Mouse (Mus musculus) hindbrain, embryonic 10.5 days (tissue): ENCODE results near the gene Mettl7a1. TPM values are rescaled to one million over a fixed set of nuclear protein-coding genes. Genes with fewer than 3 reads are reported as not detected.
A peak's percentile ranks its signal among the peaks of the same experiment; 100 is the strongest.
"Not testable (repeated sequence)": the region's sequence is repeated elsewhere in the genome, so short reads cannot be mapped to it uniquely, and the experiment has no call there.

Experiments used
- DNase-seq: peaks from one replicate; pipeline ENCODE4 v3.0.0-alpha.2; 2017; ENCODE audit warnings: low spot score
- H3K27ac ChIP-seq: fragments of 300-500 bp; sonication (generic); 2 replicates; pipeline ENCODE4 v1.5.1; 2016; ENCODE audit warnings: mild to moderate bottlenecking, moderate library complexity
- H3K27me3 ChIP-seq: fragments of 300-500 bp; sonication (generic); 2 replicates; pipeline ENCODE4 v1.6.1; 2016; ENCODE audit warnings: mild to moderate bottlenecking; ENCODE audit not compliant: poor library complexity, insufficient read depth, severe bottlenecking
- H3K36me3 ChIP-seq: fragments of 300-500 bp; sonication (generic); 2 replicates; pipeline ENCODE4 v1.6.1; 2016; ENCODE audit warnings: mild to moderate bottlenecking, moderate library complexity
- H3K4me1 ChIP-seq: fragments of 300-500 bp; sonication (generic); replicated peaks from 2 replicates; pipeline ENCODE4 v1.6.1; 2016; ENCODE audit warnings: mild to moderate bottlenecking
- H3K4me3 ChIP-seq: fragments of 300-500 bp; sonication (generic); 2 replicates; pipeline ENCODE4 v1.5.1; 2016; ENCODE audit warnings: mild to moderate bottlenecking, moderate library complexity
- H3K9me3 ChIP-seq: fragments of 300-500 bp; sonication (generic); 2 replicates; pipeline ENCODE4 v1.6.1; 2016; ENCODE audit warnings: mild to moderate bottlenecking, moderate library complexity
- WGBS: fragments of 180-500 bp; shearing (Covaris S2); methylation state at CpG from one replicate; pipeline ENCODE4 v1.1.7; 2016; 5-methylcytosine and 5-hydroxymethylcytosine counted together
- polyA plus RNA-seq: library from polyadenylated mRNA; unstranded; fragments of >200 nt; fragmentation: Nextera tagmentation; extraction: Ambion mirVana; gene quantifications from 2 replicates; pipeline ENCODE4 v1.2.1, GENCODE M21; 2016

Mettl7a1 gene
- polyA plus RNA-seq, 1 experiment from 2014 or later: 5.5 TPM

DNA sequence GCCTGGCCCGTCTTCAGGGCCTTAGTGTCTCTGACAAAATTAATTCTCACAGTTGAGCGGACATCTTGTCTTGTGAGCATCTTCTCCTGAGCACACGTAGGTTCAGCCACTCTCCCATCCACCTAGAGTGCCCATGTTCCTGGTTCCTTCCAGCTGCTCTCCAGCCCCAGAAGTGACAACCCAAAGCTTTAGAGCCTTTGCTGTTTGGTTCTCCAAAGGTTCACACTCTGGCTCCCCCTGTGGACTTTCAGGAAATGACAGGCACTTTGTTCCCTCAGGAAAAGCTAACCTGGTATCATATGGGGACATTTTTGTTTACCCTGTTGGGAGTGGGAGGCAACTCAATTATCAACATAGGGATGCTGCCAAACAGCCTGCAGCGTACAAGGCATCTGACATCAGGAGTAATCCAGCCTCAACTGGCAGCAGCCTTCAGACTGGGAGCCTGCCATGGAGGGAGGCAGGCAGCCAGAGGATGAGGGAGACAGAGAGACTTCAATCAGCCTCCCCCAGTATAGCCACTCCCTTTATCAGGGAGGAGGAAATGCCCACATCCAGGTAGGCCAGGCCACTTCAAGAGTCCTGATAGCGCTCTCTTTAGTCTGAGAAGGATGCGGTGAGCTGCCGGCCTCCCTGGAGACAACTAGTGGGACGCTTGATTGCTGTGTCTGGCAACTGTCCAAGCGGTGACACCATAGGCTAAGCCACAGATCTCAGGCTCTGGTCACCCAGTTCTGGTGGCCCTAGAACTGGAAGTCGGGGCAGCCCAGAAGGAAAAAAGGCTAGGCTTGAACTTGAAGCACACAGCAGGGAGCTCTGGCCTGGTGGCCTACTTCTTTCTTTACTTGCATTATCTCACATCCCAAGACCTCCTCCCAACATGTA, 28.4 kb downstream of the Mettl7a1 start:
- not testable (repeated sequence) for DNase-seq, H3K4me3 ChIP-seq, H3K4me1 ChIP-seq, H3K36me3 ChIP-seq, H3K27ac ChIP-seq, H3K27me3 ChIP-seq, H3K9me3 ChIP-seq
- 52% methylated on average over 3 of the region's 10 CpGs for WGBS

- Histone ChIP-seq H3K4me1 (no peaks in the 10 kb centered on the region), H3K27me3 (no peaks in the 10 kb centered on the region), H3K36me3 (no peaks in the 10 kb centered on the region), H3K4me3 (no peak within 1 kb of the TSS), H3K9me3 (no peaks in the 10 kb centered on the region), H3K27ac (no peak within 1 kb of the TSS)
- 85% methylated on average over 10 of the region's 10 CpGs for WGBS
- no peak for DNase-seq
These were observed 30.7 kb downstream of the Mettl7a1 start, which contains the start of gene Mettl7a3 for GRCm38 (mm10) chr15:100334629-100335028. Gene Mettl7a3 (plus strand): TSS chr15:100334929.

GRCm38 (mm10) chr15:100337328-100337727, 33.4 kb downstream of the Mettl7a1 start:
- not testable (repeated sequence) for DNase-seq, H3K9me3 ChIP-seq, H3K27ac ChIP-seq, H3K36me3 ChIP-seq, H3K27me3 ChIP-seq, H3K4me3 ChIP-seq, H3K4me1 ChIP-seq

GRCm38 (mm10) chr15:100337847-100338246, 33.9 kb downstream of the Mettl7a1 start:
- not testable (repeated sequence) for H3K4me1 ChIP-seq, H3K36me3 ChIP-seq, H3K27me3 ChIP-seq, H3K9me3 ChIP-seq, H3K4me3 ChIP-seq, H3K27ac ChIP-seq
- peak; percentile 33 for DNase-seq
- 39% methylated on average over 10 of the region's 10 CpGs for WGBS

DNA sequence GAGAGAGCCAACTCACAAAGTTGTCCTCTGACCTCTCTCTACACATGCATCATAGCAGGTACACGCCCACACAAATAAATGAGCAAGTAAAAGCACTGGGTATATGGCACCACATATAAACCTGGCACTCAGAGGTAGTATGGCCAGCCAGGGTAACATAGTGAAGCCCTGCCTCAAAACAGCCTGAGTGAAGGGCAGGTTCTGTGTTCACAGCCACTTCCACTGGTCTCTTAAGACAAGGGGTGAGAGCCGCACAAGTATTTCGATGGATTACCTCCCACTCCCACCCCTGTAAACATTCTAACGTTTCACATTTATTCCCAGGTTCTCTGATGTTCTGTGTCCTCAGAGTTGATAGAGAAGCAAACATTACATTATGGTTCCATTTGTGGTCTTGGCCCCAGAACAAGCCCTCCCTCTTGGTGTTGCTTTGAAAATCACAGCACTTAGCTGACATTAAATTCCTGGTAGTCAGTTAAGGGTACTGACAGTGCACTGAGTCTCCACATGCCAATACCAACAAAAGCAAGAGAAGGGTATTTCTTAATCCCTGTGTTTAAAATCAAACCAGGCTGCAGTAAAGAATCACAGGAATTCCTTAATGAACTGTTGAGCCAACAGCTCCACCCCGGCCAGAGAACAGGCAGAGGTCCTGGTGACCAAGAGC, 37.5 kb downstream of the Mettl7a1 start:
- not testable (repeated sequence) for H3K36me3 ChIP-seq, DNase-seq, H3K4me3 ChIP-seq, H3K27ac ChIP-seq, H3K27me3 ChIP-seq, H3K4me1 ChIP-seq, H3K9me3 ChIP-seq
- 83% methylated on average over 4 of the region's 5 CpGs for WGBS

DNA sequence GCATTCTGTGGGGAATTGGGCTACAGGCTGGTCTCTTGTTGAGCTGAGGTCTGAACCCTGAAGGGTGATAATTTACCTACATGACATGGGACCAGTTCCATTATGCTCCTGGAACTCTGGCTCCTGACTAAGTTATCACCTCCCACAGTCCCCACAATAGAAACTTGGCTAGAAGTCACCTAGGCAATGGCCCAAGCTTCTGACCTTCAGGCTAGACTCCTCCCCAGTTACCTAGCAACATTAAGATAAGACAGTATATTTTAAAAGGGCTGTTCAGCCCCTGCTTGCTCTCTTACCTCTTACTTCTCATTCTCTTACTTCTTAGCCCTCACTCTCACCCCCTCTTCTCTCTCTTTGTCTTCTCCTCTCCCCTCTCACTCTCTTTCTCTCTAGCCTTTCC, 41.5 kb downstream of the Mettl7a1 start:
- Histone ChIP-seq H3K36me3 (no peaks in the 10 kb centered on the region), H3K4me3 (no peak overlapping the region), H3K9me3 (no peaks in the 10 kb centered on the region; the same call in 1 of the 2 replicates), H3K27me3 (no peaks in the 10 kb centered on the region), H3K27ac (no peak overlapping the region), H3K4me1 (peaks cover 8% of the 10 kb centered on the region; the same call in 1 of the 2 replicates)
- DNase-seq: no peak

DNA sequence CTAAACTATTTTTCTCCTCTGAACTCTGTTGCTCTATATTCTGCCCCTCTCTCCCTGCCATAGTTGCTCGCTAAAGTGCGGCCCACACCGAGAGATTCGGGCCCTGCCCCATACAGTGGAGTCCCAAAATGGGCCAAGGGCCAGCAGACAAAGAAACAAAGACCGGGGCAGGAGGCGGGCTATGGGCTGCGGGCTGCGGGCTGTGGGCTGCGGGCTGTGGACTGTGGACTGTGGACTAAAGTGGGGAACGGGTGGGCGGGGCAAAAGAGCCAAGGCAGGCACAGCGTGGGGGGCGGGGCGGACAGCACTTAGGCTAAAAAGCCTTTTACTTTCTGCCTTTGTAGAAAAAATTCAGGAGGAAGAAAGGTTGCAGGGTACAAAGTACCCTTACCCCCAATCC, 42.8 kb downstream of the Mettl7a1 start:
- WGBS: 70% methylated on average over 14 of the region's 14 CpGs
- Histone ChIP-seq H3K4me3 (no peak overlapping the region), H3K4me1 (peaks cover 8% of the 10 kb centered on the region; the same call in 1 of the 2 replicates), H3K36me3 (no peaks in the 10 kb centered on the region), H3K27me3 (no peaks in the 10 kb centered on the region), H3K9me3 (no peaks in the 10 kb centered on the region; the same call in 1 of the 2 replicates), H3K27ac (0 out of 2 replicates have a peak overlapping the region, but pooled peaks have one; percentile 24)
- no peak for DNase-seq

DNA sequence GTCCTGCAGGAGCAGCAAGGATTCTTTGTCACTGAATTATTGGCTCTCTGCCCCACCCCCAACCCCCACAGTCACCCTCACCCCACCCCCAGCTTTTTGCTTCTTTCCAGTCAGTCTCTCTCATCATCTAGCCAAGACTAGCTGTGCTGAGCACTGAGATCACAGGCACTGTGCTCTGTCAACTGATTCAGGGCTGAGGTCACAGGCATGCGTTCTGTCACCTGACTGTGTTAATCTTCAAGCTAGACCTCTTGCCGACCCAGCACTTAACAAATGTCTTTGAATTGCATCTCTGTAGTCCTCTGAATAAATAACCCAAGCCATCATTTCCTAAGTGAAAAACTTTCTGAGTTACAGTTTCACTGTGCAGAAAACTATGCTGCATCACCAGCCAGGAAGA, 45.6 kb downstream of the Mettl7a1 start:
- 68% methylated on average over 2 of the region's 2 CpGs for WGBS
- DNase-seq: no peak
- H3K27ac ChIP-seq: no peak overlapping the region
- H3K4me3 ChIP-seq: no peak overlapping the region
- H3K4me1 ChIP-seq: peaks cover 8% of the 10 kb centered on the region; the same call in 1 of the 2 replicates
- no peaks in the 10 kb centered on the region; the same call in 1 of the 2 replicates for H3K9me3 ChIP-seq
- no peaks in the 10 kb centered on the region for H3K27me3 ChIP-seq
- H3K36me3 ChIP-seq: no peaks in the 10 kb centered on the region

GRCm38 (mm10) chr15:100351501-100352060, 47.6 kb downstream of the Mettl7a1 start:
- DNase-seq: no peak
- Histone ChIP-seq H3K4me3 (no peak overlapping the region), H3K9me3 (no peaks in the 10 kb centered on the region), H3K36me3 (no peaks in the 10 kb centered on the region), H3K27ac (no peak overlapping the region), H3K4me1 (peaks cover 6% of the 10 kb centered on the region; the same call in 1 of the 2 replicates), H3K27me3 (no peaks in the 10 kb centered on the region)
- WGBS: 81% methylated on average over 6 of the region's 6 CpGs

DNA sequence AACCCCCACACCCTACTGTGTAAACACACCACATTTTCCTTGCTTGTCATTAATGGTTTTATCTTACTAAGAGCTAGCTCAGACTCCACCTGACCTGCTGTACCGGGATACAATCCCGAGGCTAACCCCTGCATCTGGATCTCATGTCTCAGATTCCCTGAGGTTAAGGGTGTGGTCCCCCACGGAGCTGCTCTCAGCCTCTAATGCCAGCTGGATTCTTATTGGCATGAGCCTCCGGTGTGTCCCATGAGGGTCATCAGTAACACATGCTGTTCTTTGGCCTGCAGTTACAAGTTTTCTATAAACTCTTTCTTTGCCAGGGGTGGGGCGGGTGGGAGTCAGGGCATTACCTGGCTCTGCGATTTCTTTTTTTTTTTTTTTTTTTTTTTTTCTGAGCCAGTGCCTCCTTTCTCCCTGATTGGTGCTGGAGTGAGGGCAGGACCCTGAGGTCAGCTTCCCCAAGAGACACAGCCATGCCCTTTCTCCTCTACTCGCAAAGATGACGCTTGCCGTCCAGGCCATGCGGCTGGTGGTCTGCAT, 48.8 kb downstream of the Mettl7a1 start, which contains the start of the genes Methig1 and Mettl7a2:
Methig1 (plus strand) TSS at position 439 of the 540 bp plus-strand sequence.
Mettl7a2 (plus strand) TSS at position 490 of the 540 bp plus-strand sequence.
- Histone ChIP-seq H3K27ac (no peak within 1 kb of the TSS), H3K4me3 (no peak within 1 kb of the TSS), H3K9me3 (no peaks in the 10 kb centered on the region), H3K27me3 (no peaks in the 10 kb centered on the region), H3K4me1 (peaks cover 3% of the 10 kb centered on the region; the same call in 1 of the 2 replicates), H3K36me3 (no peaks in the 10 kb centered on the region)
- DNase-seq: no peak
- 83% methylated on average over 10 of the region's 10 CpGs for WGBS

- H3K27me3 ChIP-seq, DNase-seq, H3K27ac ChIP-seq, H3K4me3 ChIP-seq, H3K4me1 ChIP-seq, H3K36me3 ChIP-seq, H3K9me3 ChIP-seq: not testable (repeated sequence)
- 91% methylated on average over 22 of the region's 22 CpGs for WGBS
These were observed 49.5 kb downstream of the Mettl7a1 start for GRCm38 (mm10) chr15:100353399-100353798.

DNA sequence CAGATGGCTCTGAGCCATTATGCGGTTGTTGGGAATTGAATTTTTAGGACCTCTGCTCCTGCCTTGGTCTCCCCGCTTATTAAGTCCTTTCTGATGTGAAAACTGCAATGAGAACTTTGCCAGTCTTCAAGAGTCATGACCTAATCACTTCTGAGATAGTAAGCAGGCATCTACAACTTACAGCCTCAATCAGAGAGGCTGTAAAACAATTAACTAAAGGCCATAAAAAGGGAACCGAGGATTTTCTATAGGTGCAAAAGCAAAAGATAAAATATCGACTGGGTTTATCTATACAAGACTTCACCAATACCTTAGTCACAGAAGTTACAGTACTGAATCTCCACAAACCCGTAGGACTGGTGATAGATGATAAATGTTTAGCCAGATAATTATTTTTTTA, 51.9 kb downstream of the Mettl7a1 start:
- Histone ChIP-seq H3K27ac (no peak overlapping the region), H3K9me3 (no peaks in the 10 kb centered on the region), H3K36me3 (no peaks in the 10 kb centered on the region), H3K4me1 (no peaks in the 10 kb centered on the region), H3K27me3 (no peaks in the 10 kb centered on the region), H3K4me3 (no peak overlapping the region)
- 91% methylated on average over 5 of the region's 5 CpGs for WGBS
- no peak for DNase-seq
